Mouse (Mus musculus) CH12.LX (cell line): ENCODE data around the gene Gck. TPM values are rescaled to one million over a fixed set of nuclear protein-coding genes. Genes with fewer than 3 reads are reported as not detected.

Experiments
- DNase-seq: peaks from one replicate; pipeline ENCODE4 v3.0.0-alpha.2; 2013; ENCODE audit errors: extremely low read depth
- H3K27ac ChIP-seq: 2 replicates; pipeline ENCODE4 v1.5.1; 2012; ENCODE audit warnings: low read depth, mild to moderate bottlenecking, control low read depth, moderate library complexity; ENCODE audit not compliant: insufficient read depth
- H3K27me3 ChIP-seq: replicated peaks from 2 replicates; pipeline ENCODE3; 2012; ENCODE audit warnings: inconsistent platforms
- H3K36me3 ChIP-seq, 2 experiments: replicated peaks in 1 of 2; 2 replicates each; pipeline versions ENCODE3 to v1.6.1; 2012; ENCODE audit warnings: inconsistent platforms in 1 of 2, low read length in 1 of 2, mild to moderate bottlenecking in 1 of 2, mixed read lengths in 1 of 2, moderate library complexity in 1 of 2; ENCODE audit not compliant: control insufficient read depth in 1 of 2, insufficient read depth in 1 of 2
- H3K4me1 ChIP-seq, 2 experiments: 2 replicates each; pipeline ENCODE4 v1.6.1; 2012; ENCODE audit warnings: inconsistent platforms in 1 of 2, moderate library complexity in 1 of 2; ENCODE audit not compliant: insufficient read depth in 2 of 2, control insufficient read depth in 1 of 2
- H3K4me2 ChIP-seq: 2 replicates; pipeline ENCODE4 v1.6.1; 2012; ENCODE audit warnings: low read depth, mild to moderate bottlenecking, control low read depth; ENCODE audit not compliant: poor library complexity, insufficient read depth, severe bottlenecking
- H3K4me3 ChIP-seq, 3 experiments: fragments of 150-350 bp in 1 of 3; sonication (generic) in 1 of 3; replicated peaks in 1 of 3; 2 replicates each; pipeline versions ENCODE3 to v1.5.1; 2011 to 2012; ENCODE audit warnings: low read depth in 2 of 3, low read length in 2 of 3, mild to moderate bottlenecking in 2 of 3, moderate library complexity in 2 of 3, control low read depth in 1 of 3, improper control_type of control experiment in 1 of 3, inconsistent platforms in 1 of 3, mixed read lengths in 1 of 3; ENCODE audit not compliant: poor library complexity in 1 of 3
- H3K79me2 ChIP-seq: replicated peaks from 2 replicates; pipeline ENCODE4 v1.6.1; 2012; ENCODE audit warnings: mild to moderate bottlenecking, moderate library complexity; ENCODE audit not compliant: control insufficient read depth, poor library complexity, insufficient read depth, severe bottlenecking; ENCODE audit errors: extremely low read depth
- H3K9ac ChIP-seq: 2 replicates; pipeline ENCODE4 v1.6.1; 2012; ENCODE audit warnings: low read depth, mild to moderate bottlenecking, control low read depth, moderate library complexity; ENCODE audit not compliant: insufficient read depth
- H3K9me3 ChIP-seq: replicated peaks from 2 replicates; pipeline ENCODE3; 2012; ENCODE audit warnings: low read length, inconsistent platforms, mixed read lengths
- BHLHE40 ChIP-seq: IDR thresholded peaks from 2 replicates; pipeline ENCODE4 v1.6.1; 2011; ENCODE audit warnings: mild to moderate bottlenecking, low read depth, low read length, improper control_type of control experiment
- CHD2 ChIP-seq: IDR thresholded peaks from 2 replicates; pipeline ENCODE4 v1.6.1; 2011; ENCODE audit warnings: low read length, improper control_type of control experiment
- CTCF ChIP-seq, 2 experiments: IDR thresholded peaks in 1 of 2; conservative IDR thresholded peaks in 1 of 2; 2 replicates each; pipeline ENCODE4 v1.5.1; 2011 to 2012; ENCODE audit warnings: low read depth in 2 of 2, low read length in 2 of 2, improper control_type of control experiment in 1 of 2, inconsistent platforms in 1 of 2, mild to moderate bottlenecking in 1 of 2, moderate library complexity in 1 of 2
- ETS1 ChIP-seq: conservative IDR thresholded peaks from 2 replicates; pipeline ENCODE4 v1.6.1; 2012; ENCODE audit warnings: low read depth, mild to moderate bottlenecking, inconsistent platforms, low read length, improper control_type of control experiment, moderate library complexity
- GABPA ChIP-seq: IDR thresholded peaks from 2 replicates; pipeline ENCODE4 v1.6.1; 2012; ENCODE audit warnings: low read depth, low read length, improper control_type of control experiment, inconsistent platforms; ENCODE audit not compliant: insufficient replicate concordance
- IRF4 ChIP-seq: IDR thresholded peaks from 2 replicates; pipeline ENCODE4 v1.6.1; 2014; ENCODE audit warnings: low read depth, mild to moderate bottlenecking, inconsistent platforms, low read length, improper control_type of control experiment
- JUND ChIP-seq: conservative IDR thresholded peaks from 2 replicates; pipeline ENCODE4 v1.6.1; 2011; ENCODE audit warnings: low read depth, low read length, improper control_type of control experiment
- MAFK ChIP-seq: IDR thresholded peaks from 2 replicates; pipeline ENCODE4 v1.6.1; 2011; ENCODE audit warnings: low read length, improper control_type of control experiment; ENCODE audit not compliant: insufficient replicate concordance
- NELFE ChIP-seq: IDR thresholded peaks from 2 replicates; pipeline ENCODE4 v1.6.1; 2011; ENCODE audit warnings: low read depth, low read length, improper control_type of control experiment
- NRF1 ChIP-seq: IDR thresholded peaks from 2 replicates; pipeline ENCODE4 v1.6.1; 2014; ENCODE audit warnings: low read depth, mild to moderate bottlenecking, inconsistent platforms, low read length, improper control_type of control experiment, moderate library complexity
- PAX5 ChIP-seq: IDR thresholded peaks from 2 replicates; pipeline ENCODE4 v1.6.1; 2012; ENCODE audit warnings: low read length, inconsistent platforms, mixed read lengths
- POLR2A ChIP-seq: IDR thresholded peaks from 2 replicates; pipeline ENCODE4 v1.6.1; 2011; ENCODE audit warnings: low read depth, mild to moderate bottlenecking, improper control_type of control experiment, low read length
- RCOR1 ChIP-seq: conservative IDR thresholded peaks from 2 replicates; pipeline ENCODE4 v1.6.1; 2012; ENCODE audit warnings: low read depth, mild to moderate bottlenecking, inconsistent platforms, low read length, improper control_type of control experiment
- SIN3A ChIP-seq: IDR thresholded peaks from 2 replicates; pipeline ENCODE4 v1.6.1; 2012; ENCODE audit warnings: low read length, improper control_type of control experiment, inconsistent platforms
- UBTF ChIP-seq: IDR thresholded peaks from 2 replicates; pipeline ENCODE4 v1.6.1; 2012; ENCODE audit warnings: low read depth, mild to moderate bottlenecking, inconsistent platforms, low read length, improper control_type of control experiment, moderate library complexity
- USF1 ChIP-seq: IDR thresholded peaks from 2 replicates; pipeline ENCODE4 v1.6.1; 2014; ENCODE audit warnings: low read depth, mild to moderate bottlenecking, inconsistent platforms, low read length, improper control_type of control experiment
- ZKSCAN1 ChIP-seq: IDR thresholded peaks from 2 replicates; pipeline ENCODE4 v1.6.1; 2012; ENCODE audit warnings: low read depth, inconsistent platforms, low read length, improper control_type of control experiment, borderline replicate concordance
- ZNF384 ChIP-seq: IDR thresholded peaks from 2 replicates; pipeline ENCODE4 v1.6.1; 2012; ENCODE audit warnings: low read depth, low read length, improper control_type of control experiment, inconsistent platforms
- dilution Hi-C: fragments of 300-500 bp; cut with MboI; formaldehyde crosslinking; loops from 2 replicates; pipeline ENCODE4 v1.14.3; 2020; ENCODE audit warnings: low sequenced_read_pairs; ENCODE audit not compliant: extremely low pct_unique_long_range_greater_than_20kb, extremely low pct_ligation_motif_present
- in situ Hi-C: fragments of 300-500 bp; cut with MboI; formaldehyde crosslinking; loops from 3 replicates; pipeline ENCODE4 v1.14.3; 2019; ENCODE audit warnings: low sequenced_read_pairs, low pct_ligation_motif_present, low pct_unique_long_range_greater_than_20kb, mixed read lengths
- polyA plus RNA-seq: library from polyadenylated mRNA; unstranded; fragments of >175 nt; gene quantifications from 2 replicates; pipeline ENCODE4 v1.2.1, GENCODE M21; 2012; ENCODE audit warnings: low read depth; ENCODE audit not compliant: insufficient read length
- total RNA-seq, 2 experiments: library from RNA; depleted of rRNA; stranded (reverse); fragments of 300-350 nt in 1 of 2; fragments of >200 nt in 1 of 2; gene quantifications; 2 replicates each; pipeline ENCODE4 v1.2.3; 2012 to 2014

Gene Gck
- total and polyA plus RNA-seq, 3 experiments = 0.68 to 1.4 (median 1.0) TPM

GRCm38 (mm10) chr11:5902390-5902789 lies 47.5 kb downstream of the Gck start:
- Histone ChIP-seq H3K9me3 (no peaks in the 10 kb centered on the region), H3K27ac (no peak overlapping the region), H3K4me2 (no peak overlapping the region), H3K4me3 (no peak overlapping the region), H3K36me3 (no peaks in the 10 kb centered on the region), H3K79me2 (no peaks in the 10 kb centered on the region), H3K27me3 (peaks cover 11% of the 10 kb centered on the region), H3K4me1 (peaks cover 13% of the 10 kb centered on the region in 2 experiments), H3K9ac (no peak overlapping the region)
- no peak for TF ChIP-seq USF1
- no peak for TF ChIP-seq BHLHE40
- in situ Hi-C loops (no loop called here), dilution Hi-C loops (no loop called here)
- no peak for DNase-seq

DNA sequence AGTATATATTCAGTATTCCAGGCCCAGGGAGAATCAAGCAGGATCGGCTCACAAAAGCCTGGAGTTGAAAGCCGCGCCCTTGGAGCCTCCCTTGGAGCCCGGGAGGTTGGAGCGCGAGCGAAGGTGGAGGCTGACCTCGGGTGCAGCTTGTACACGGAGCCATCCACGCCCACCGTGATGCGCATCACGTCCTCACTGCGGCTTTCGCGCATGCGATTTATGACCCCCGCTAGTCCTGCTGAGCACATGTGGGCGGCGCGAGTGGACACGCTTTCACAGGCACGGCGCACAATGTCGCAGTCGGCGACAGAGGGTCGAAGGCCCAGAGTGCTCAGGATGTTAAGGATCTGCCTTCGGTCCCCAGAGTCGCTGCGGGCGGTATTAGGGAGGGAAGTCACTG lies 47.9 kb downstream of the Gck start:
- no peak for TF ChIP-seq BHLHE40
- TF ChIP-seq GABPA = no peak
- no peak for TF ChIP-seq NELFE
- no peak for TF ChIP-seq CHD2
- no peak for TF ChIP-seq ZNF384
- no peak for TF ChIP-seq POLR2A
- no peak for TF ChIP-seq SIN3A
- no peak for TF ChIP-seq RCOR1
- no peak for TF ChIP-seq ETS1
- TF ChIP-seq UBTF = no peak
- no peak for TF ChIP-seq PAX5
- TF ChIP-seq MAFK = no peak
- no peak for TF ChIP-seq IRF4
- TF ChIP-seq NRF1 = no peak
- no peak for TF ChIP-seq ZKSCAN1
- no peak for TF ChIP-seq JUND
- no peak for TF ChIP-seq CTCF (conservative IDR thresholded peaks at IDR 0.05 in 1 of 2, IDR thresholded peaks at IDR 0.05 in 1 of 2; ENCODE audit: low read depth in 2 of 2, low read length in 2 of 2)
- Histone ChIP-seq H3K9me3 (no peaks in the 10 kb centered on the region), H3K79me2 (no peaks in the 10 kb centered on the region), H3K27me3 (peaks cover 11% of the 10 kb centered on the region), H3K4me2 (no peak overlapping the region), H3K4me1 (peaks cover 17 to 18% of the 10 kb centered on the region in 2 experiments), H3K36me3 (no peaks in the 10 kb centered on the region), H3K9ac (no peak overlapping the region), H3K4me3 (no peak overlapping the region), H3K27ac (no peak overlapping the region)
- no peak for DNase-seq
- in situ Hi-C loops = no loop called here
- dilution Hi-C loops = no loop called here
